Mouse (Mus musculus) c-Kit-positive CD71-positive TER-119-positive erythroid progenitor cells, embryonic 14.5 days (primary cell): ENCODE results near the gene Lhx4.
A peak's percentile ranks its signal among the peaks of the same experiment; 100 is the strongest.

ENCODE experiments used
- DNase-seq: peaks from one replicate; pipeline ENCODE4 v3.0.0-alpha.2; 2013; ENCODE audit warnings: low spot score

Gene Lhx4

GRCm38 (mm10) chr1:155751484-155752255 lies at the start of gene Lhx4:
Gene Lhx4, minus strand, starts transcription at chr1:155751684.
- DNase-seq = no peak

GRCm38 (mm10) chr1:155798000-155798399 lies 46.5 kb upstream of the Lhx4 start:
- no peak for DNase-seq

GRCm38 (mm10) chr1:155797425-155797824 lies 45.9 kb upstream of the Lhx4 start:
- DNase-seq = no peak

GRCm38 (mm10) chr1:155796757-155797405 lies 45.4 kb upstream of the Lhx4 start:
- DNase-seq = peak; percentile 28

- no peak for DNase-seq
Observed at GRCm38 (mm10) chr1:155795791-155796233, 44.3 kb upstream of the Lhx4 start.

- DNase-seq = no peak
Observed at GRCm38 (mm10) chr1:155794855-155795254, 43.4 kb upstream of the Lhx4 start.

- DNase-seq = no peak
Observed at GRCm38 (mm10) chr1:155791919-155792318, 40.4 kb upstream of the Lhx4 start.

- no peak for DNase-seq
Observed at GRCm38 (mm10) chr1:155790111-155790974, 38.9 kb upstream of the Lhx4 start.

- DNase-seq = no peak
Observed at GRCm38 (mm10) chr1:155785886-155786285, 34.4 kb upstream of the Lhx4 start.

- peak; percentile 22 for DNase-seq
Observed at GRCm38 (mm10) chr1:155784343-155785205, 33.1 kb upstream of the Lhx4 start.

- DNase-seq = no peak
Observed at GRCm38 (mm10) chr1:155782382-155782781, 30.9 kb upstream of the Lhx4 start.

GRCm38 (mm10) chr1:155777641-155778625 lies 26.4 kb upstream of the Lhx4 start:
- no peak for DNase-seq

GRCm38 (mm10) chr1:155759167-155759566 lies 7.7 kb upstream of the Lhx4 start:
- no peak for DNase-seq

- no peak for DNase-seq
Observed at GRCm38 (mm10) chr1:155758711-155759110, 7.2 kb upstream of the Lhx4 start.

GRCm38 (mm10) chr1:155757621-155758020 lies 6.1 kb upstream of the Lhx4 start:
- DNase-seq = no peak

GRCm38 (mm10) chr1:155753411-155753810 lies 1.9 kb upstream of the Lhx4 start:
- no peak for DNase-seq

GRCm38 (mm10) chr1:155750517-155751178 lies 836 bp downstream of the Lhx4 start:
- DNase-seq = no peak

- DNase-seq = no peak
Observed at GRCm38 (mm10) chr1:155747911-155748310, 3.6 kb downstream of the Lhx4 start.

GRCm38 (mm10) chr1:155747011-155747410 lies 4.5 kb downstream of the Lhx4 start:
- DNase-seq = no peak
